Mouse (Mus musculus): Measurements from ENCODE around the gene Olfr619. TPM values are rescaled to one million over a fixed set of nuclear protein-coding genes. Genes with fewer than 3 reads are reported as not detected.

The Olfr619 gene
- not detected in 2 replicates for polyA plus RNA-seq (2016; fragmentation: Nextera tagmentation; extraction: Ambion mirVana)

GRCm38 (mm10) chr7:103600275-103600674, at the start of gene Olfr619:
Gene Olfr619, plus strand, starts transcription at chr7:103600575.
- Histone ChIP-seq H3K36me3 (replicated peaks) (no peaks in the 10 kb centered on the region), H3K4me1 (no peaks in the 10 kb centered on the region), H3K4me3 (no peak within 1 kb of the TSS), H3K27ac (replicated peaks) (no peak within 1 kb of the TSS), H3K9me3 (no peaks in the 10 kb centered on the region), H3K27me3 (replicated peaks; ENCODE audit: low read depth, poor library complexity, severe bottlenecking) (no peaks in the 10 kb centered on the region)
- no peak for DNase-seq (ENCODE audit: low spot score)

GRCm38 (mm10) chr7:103555779-103556178, 44.6 kb upstream of the Olfr619 start, which contains the start of gene Olfr615:
Gene Olfr615, plus strand, starts transcription at chr7:103556079.
- DNase-seq (ENCODE audit: low spot score) = no peak
- H3K27ac ChIP-seq (replicated peaks) = no peak within 1 kb of the TSS
- WGBS = 85% methylated on average over 2 of the region's 2 CpGs
- H3K4me3 ChIP-seq = no peak within 1 kb of the TSS
- no peaks in the 10 kb centered on the region for H3K4me1 ChIP-seq
- H3K36me3 ChIP-seq (replicated peaks) = no peaks in the 10 kb centered on the region
- H3K27me3 ChIP-seq (replicated peaks; ENCODE audit: low read depth, poor library complexity, severe bottlenecking) = no peaks in the 10 kb centered on the region
- H3K9me3 ChIP-seq = no peaks in the 10 kb centered on the region

DNA sequence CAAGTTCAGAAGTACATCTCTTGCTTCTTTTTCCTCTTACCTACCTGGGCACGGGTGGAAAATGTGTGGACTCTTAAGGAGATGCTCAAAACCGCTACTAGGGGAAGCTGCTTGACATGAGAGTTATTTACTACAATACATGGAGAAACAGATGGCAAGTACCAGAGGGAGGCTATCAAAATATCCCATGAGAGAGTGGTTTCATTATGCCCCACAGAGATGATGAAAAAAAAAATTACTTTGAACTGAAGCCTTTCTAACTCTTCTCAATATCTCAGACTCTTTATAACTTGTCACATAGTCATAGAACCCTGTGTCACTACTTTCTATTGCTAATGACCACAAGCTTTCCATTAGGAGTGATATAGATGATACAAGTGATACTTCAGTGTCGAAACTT, 31.3 kb upstream of the Olfr619 start, which contains the start of gene Olfr616:
Olfr616 (minus strand) TSS at position 101 of the 400 bp plus-strand sequence.
- no peak for DNase-seq (ENCODE audit: low spot score)
- WGBS = 83% methylated on average over 3 of the region's 3 CpGs
- H3K4me3 ChIP-seq = no peak within 1 kb of the TSS

DNA sequence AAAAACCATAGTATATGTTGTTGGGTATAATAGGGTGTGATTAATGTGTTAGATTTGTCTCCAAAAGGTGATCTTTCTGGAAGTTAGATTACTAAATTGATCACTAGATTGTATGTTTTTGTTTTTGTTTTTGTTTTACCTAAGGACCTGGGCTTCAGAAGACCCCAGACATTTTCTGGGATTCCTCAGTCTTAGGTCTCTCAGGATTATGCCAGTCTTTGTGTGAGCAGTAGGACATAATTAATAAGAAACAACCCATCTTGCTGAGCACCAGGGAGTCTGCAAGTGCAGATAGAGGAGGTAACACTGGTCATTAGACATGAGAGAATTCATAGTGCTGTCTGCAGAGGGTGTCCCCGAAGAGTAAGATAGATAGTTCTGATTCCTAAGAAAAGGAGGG, 27.6 kb upstream of the Olfr619 start, which contains the start of gene Olfr617:
Olfr617 (plus strand) TSS at position 301 of the 400 bp plus-strand sequence.
- 85% methylated on average over 1 of the region's 1 CpGs for WGBS
- Histone ChIP-seq H3K9me3 (no peaks in the 10 kb centered on the region), H3K27me3 (replicated peaks; ENCODE audit: low read depth, poor library complexity, severe bottlenecking) (no peaks in the 10 kb centered on the region), H3K36me3 (replicated peaks) (no peaks in the 10 kb centered on the region), H3K4me1 (no peaks in the 10 kb centered on the region), H3K27ac (replicated peaks) (no peak within 1 kb of the TSS), H3K4me3 (no peak within 1 kb of the TSS)
- DNase-seq (ENCODE audit: low spot score) = no peak

More for the DNA sequence above, 31.3 kb upstream of the Olfr619 start, which contains the start of gene Olfr616:
- H3K9me3 ChIP-seq = no peaks in the 10 kb centered on the region
- H3K36me3 ChIP-seq (replicated peaks) = no peaks in the 10 kb centered on the region
- no peaks in the 10 kb centered on the region for H3K27me3 ChIP-seq (replicated peaks; ENCODE audit: low read depth, poor library complexity, severe bottlenecking)
- H3K4me1 ChIP-seq = no peaks in the 10 kb centered on the region
- H3K27ac ChIP-seq (replicated peaks) = no peak within 1 kb of the TSS

- WGBS = 68% methylated on average over 2 of the region's 2 CpGs
- no peak within 1 kb of the TSS for H3K4me3 ChIP-seq
These were observed 10.6 kb upstream of the Olfr619 start, which contains the start of gene Olfr618 for GRCm38 (mm10) chr7:103589803-103590202. Gene Olfr618, plus strand, starts transcription at chr7:103590103.

DNA sequence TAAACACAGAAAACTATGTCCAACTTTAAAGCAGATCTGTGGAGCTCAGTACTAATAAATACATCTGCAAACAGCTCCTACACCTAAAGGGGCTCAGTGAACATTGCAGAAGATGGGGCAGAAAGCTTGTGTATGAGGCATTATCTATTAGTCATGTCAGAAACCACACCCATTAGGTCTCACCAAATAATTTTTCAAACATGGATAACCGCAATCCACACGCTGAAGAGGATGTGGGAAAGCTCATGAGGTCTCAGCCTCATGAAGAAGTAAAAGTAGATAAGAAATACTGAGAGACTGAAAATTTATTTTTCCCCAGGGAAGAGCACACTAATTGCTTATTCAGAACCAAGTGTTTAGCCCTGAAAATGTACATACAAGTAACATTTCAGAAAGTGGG, 7.0 kb downstream of the Olfr619 start:
- 85% methylated on average over 2 of the region's 2 CpGs for WGBS
- Histone ChIP-seq H3K4me1 (no peaks in the 10 kb centered on the region), H3K4me3 (no peak overlapping the region), H3K27me3 (replicated peaks; ENCODE audit: low read depth, poor library complexity, severe bottlenecking) (no peaks in the 10 kb centered on the region), H3K9me3 (no peaks in the 10 kb centered on the region), H3K27ac (replicated peaks) (no peak overlapping the region), H3K36me3 (replicated peaks) (no peaks in the 10 kb centered on the region)
- no peak for DNase-seq (ENCODE audit: low spot score)

More at GRCm38 (mm10) chr7:103589803-103590202, 10.6 kb upstream of the Olfr619 start, which contains the start of gene Olfr618:
- Histone ChIP-seq H3K9me3 (no peaks in the 10 kb centered on the region), H3K27me3 (replicated peaks; ENCODE audit: low read depth, poor library complexity, severe bottlenecking) (no peaks in the 10 kb centered on the region), H3K27ac (replicated peaks) (no peak within 1 kb of the TSS), H3K36me3 (replicated peaks) (no peaks in the 10 kb centered on the region), H3K4me1 (no peaks in the 10 kb centered on the region)
- no peak for DNase-seq (ENCODE audit: low spot score)

DNA sequence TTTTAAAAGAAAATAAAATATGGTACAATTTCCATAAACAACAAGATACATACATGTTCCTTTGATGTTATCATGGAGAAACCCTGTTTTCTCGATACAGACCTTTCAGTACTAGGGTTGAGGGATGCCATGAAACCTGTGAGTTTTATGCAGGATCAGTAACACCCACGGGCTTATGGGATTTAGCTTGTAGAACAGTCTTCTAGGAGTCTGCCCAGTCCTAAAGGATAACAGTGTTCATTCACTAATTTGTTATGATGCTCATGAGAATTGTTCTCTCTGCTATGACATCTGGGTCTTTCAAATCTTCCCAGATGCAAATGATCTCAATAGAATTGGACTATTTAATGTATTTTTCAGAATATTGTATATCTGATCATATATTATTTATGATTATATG, 12.1 kb downstream of the Olfr619 start, which contains the start of gene Olfr620:
Olfr620 (minus strand) TSS at position 101 of the 400 bp plus-strand sequence.
- no peak within 1 kb of the TSS for H3K4me3 ChIP-seq
- H3K4me1 ChIP-seq = no peaks in the 10 kb centered on the region
- no peaks in the 10 kb centered on the region for H3K27me3 ChIP-seq (replicated peaks; ENCODE audit: low read depth, poor library complexity, severe bottlenecking)
- WGBS = 69% methylated on average over 2 of the region's 2 CpGs
- no peak within 1 kb of the TSS for H3K27ac ChIP-seq (replicated peaks)
- H3K9me3 ChIP-seq = no peaks in the 10 kb centered on the region
- DNase-seq (ENCODE audit: low spot score) = no peak
- no peaks in the 10 kb centered on the region for H3K36me3 ChIP-seq (replicated peaks)

GRCm38 (mm10) chr7:103636795-103637194, 36.4 kb downstream of the Olfr619 start:
- Histone ChIP-seq H3K27ac (replicated peaks) (no peak overlapping the region), H3K36me3 (replicated peaks) (no peaks in the 10 kb centered on the region), H3K9me3 (no peaks in the 10 kb centered on the region), H3K27me3 (replicated peaks; ENCODE audit: low read depth, poor library complexity, severe bottlenecking) (no peaks in the 10 kb centered on the region), H3K4me3 (no peak overlapping the region), H3K4me1 (no peaks in the 10 kb centered on the region)
- no peak for DNase-seq (ENCODE audit: low spot score)

DNA sequence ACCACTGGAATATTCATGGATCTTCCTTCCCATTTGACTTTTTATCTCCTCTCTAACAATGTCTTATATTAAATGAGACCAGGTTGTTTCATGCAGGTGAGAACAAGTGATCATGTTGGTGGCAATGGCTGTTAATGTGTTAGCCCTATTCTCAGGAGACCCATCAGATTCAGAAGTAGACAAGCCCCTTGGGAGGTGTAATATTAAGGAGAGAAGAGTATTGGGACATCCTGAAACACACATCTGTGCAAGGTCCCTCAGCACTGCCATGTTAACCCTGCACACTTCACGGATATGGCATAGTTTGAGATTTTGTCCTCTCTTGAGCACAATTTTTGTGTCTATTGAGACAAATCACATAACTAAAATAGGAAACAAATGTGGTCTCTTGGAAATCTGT, 42.2 kb downstream of the Olfr619 start, which contains the start of gene Olfr622:
Olfr622 (minus strand) TSS at position 101 of the 400 bp plus-strand sequence.
- H3K4me3 ChIP-seq = no peak within 1 kb of the TSS
- 76% methylated on average over 1 of the region's 1 CpGs for WGBS
- no peak for DNase-seq (ENCODE audit: low spot score)

GRCm38 (mm10) chr7:103644070-103644469, 43.7 kb downstream of the Olfr619 start:
- 88% methylated on average over 4 of the region's 4 CpGs for WGBS
- no peaks in the 10 kb centered on the region for H3K9me3 ChIP-seq
- H3K4me1 ChIP-seq = no peaks in the 10 kb centered on the region
- no peak overlapping the region for H3K4me3 ChIP-seq
- no peak for DNase-seq (ENCODE audit: low spot score)
- H3K27me3 ChIP-seq (replicated peaks; ENCODE audit: low read depth, poor library complexity, severe bottlenecking) = no peaks in the 10 kb centered on the region
- H3K36me3 ChIP-seq (replicated peaks) = no peaks in the 10 kb centered on the region
- no peak overlapping the region for H3K27ac ChIP-seq (replicated peaks)

More for the DNA sequence above, 42.2 kb downstream of the Olfr619 start, which contains the start of gene Olfr622:
- H3K36me3 ChIP-seq (replicated peaks) = no peaks in the 10 kb centered on the region
- no peak within 1 kb of the TSS for H3K27ac ChIP-seq (replicated peaks)
- no peaks in the 10 kb centered on the region for H3K9me3 ChIP-seq
- no peaks in the 10 kb centered on the region for H3K27me3 ChIP-seq (replicated peaks; ENCODE audit: low read depth, poor library complexity, severe bottlenecking)
- no peaks in the 10 kb centered on the region for H3K4me1 ChIP-seq

Small RNAs within 50 kb of the gene (microRNA-seq; reads per million reads assigned to microRNA genes)
- gene Gm26506 = not detected

Other genes starting within 250 kb of the Olfr619 start
- gene Olfr601, start 237.9 kb upstream of the Olfr619 start, polyA plus RNA-seq (2016; fragmentation: Nextera tagmentation; extraction: Ambion mirVana) = not detected in 2 replicates
- not detected in 2 replicates for gene Olfr603, start 214.4 kb upstream of the Olfr619 start, polyA plus RNA-seq (2016; fragmentation: Nextera tagmentation; extraction: Ambion mirVana)
- not detected in 2 replicates for gene Usp17lc, start 185.5 kb upstream of the Olfr619 start, polyA plus RNA-seq (2016; fragmentation: Nextera tagmentation; extraction: Ambion mirVana)
- gene Olfr605, start 155.1 kb upstream of the Olfr619 start, polyA plus RNA-seq (2016; fragmentation: Nextera tagmentation; extraction: Ambion mirVana) = not detected in 2 replicates
- not detected in 2 replicates for gene Olfr606, start 151.5 kb upstream of the Olfr619 start, polyA plus RNA-seq (2016; fragmentation: Nextera tagmentation; extraction: Ambion mirVana)
- gene Olfr607, start 136.4 kb upstream of the Olfr619 start, polyA plus RNA-seq (2016; fragmentation: Nextera tagmentation; extraction: Ambion mirVana) = not detected in 2 replicates
- not detected in 2 replicates for gene Olfr608, start 130.7 kb upstream of the Olfr619 start, polyA plus RNA-seq (2016; fragmentation: Nextera tagmentation; extraction: Ambion mirVana)
- gene Olfr609, start 102.5 kb upstream of the Olfr619 start, polyA plus RNA-seq (2016; fragmentation: Nextera tagmentation; extraction: Ambion mirVana) = not detected in 2 replicates
- gene Olfr610, start 88.5 kb upstream of the Olfr619 start, polyA plus RNA-seq (2016; fragmentation: Nextera tagmentation; extraction: Ambion mirVana) = not detected in 2 replicates
- not detected in 2 replicates for gene Olfr611, start 79.7 kb upstream of the Olfr619 start, polyA plus RNA-seq (2016; fragmentation: Nextera tagmentation; extraction: Ambion mirVana)
- not detected in 2 replicates for gene Olfr612, start 57.9 kb upstream of the Olfr619 start, polyA plus RNA-seq (2016; fragmentation: Nextera tagmentation; extraction: Ambion mirVana)
- gene Olfr613, start 52.5 kb upstream of the Olfr619 start, polyA plus RNA-seq (2016; fragmentation: Nextera tagmentation; extraction: Ambion mirVana) = not detected in 2 replicates
- gene Olfr615, start 44.5 kb upstream of the Olfr619 start, polyA plus RNA-seq (2016; fragmentation: Nextera tagmentation; extraction: Ambion mirVana) = not detected in 2 replicates
- gene Olfr616, start 31.4 kb upstream of the Olfr619 start, polyA plus RNA-seq (2016; fragmentation: Nextera tagmentation; extraction: Ambion mirVana) = not detected in 2 replicates
- gene Olfr617, start 27.5 kb upstream of the Olfr619 start, polyA plus RNA-seq (2016; fragmentation: Nextera tagmentation; extraction: Ambion mirVana) = not detected in 2 replicates
- gene Olfr618, start 10.5 kb upstream of the Olfr619 start, polyA plus RNA-seq (2016; fragmentation: Nextera tagmentation; extraction: Ambion mirVana) = not detected in 2 replicates
- gene Olfr620, start 12.0 kb downstream of the Olfr619 start, polyA plus RNA-seq (2016; fragmentation: Nextera tagmentation; extraction: Ambion mirVana) = not detected in 2 replicates
- gene Olfr622, start 42.1 kb downstream of the Olfr619 start, polyA plus RNA-seq (2016; fragmentation: Nextera tagmentation; extraction: Ambion mirVana) = not detected in 2 replicates
- gene Olfr623, start 63.1 kb downstream of the Olfr619 start, polyA plus RNA-seq (2016; fragmentation: Nextera tagmentation; extraction: Ambion mirVana) = not detected in 2 replicates
- gene Olfr624, start 70.6 kb downstream of the Olfr619 start, polyA plus RNA-seq (2016; fragmentation: Nextera tagmentation; extraction: Ambion mirVana) = 0.04 and 0.05 TPM in 2 replicates
- not detected in 2 replicates for gene Olfr625-ps1, start 82.1 kb downstream of the Olfr619 start, polyA plus RNA-seq (2016; fragmentation: Nextera tagmentation; extraction: Ambion mirVana)
- not detected in 2 replicates for gene Olfr243, start 114.1 kb downstream of the Olfr619 start, polyA plus RNA-seq (2016; fragmentation: Nextera tagmentation; extraction: Ambion mirVana)
- gene Olfr628, start 129.8 kb downstream of the Olfr619 start, polyA plus RNA-seq (2016; fragmentation: Nextera tagmentation; extraction: Ambion mirVana) = not detected in 2 replicates
- not detected in 2 replicates for gene Olfr629, start 144.4 kb downstream of the Olfr619 start, polyA plus RNA-seq (2016; fragmentation: Nextera tagmentation; extraction: Ambion mirVana)
- not detected in 2 replicates for gene Olfr630, start 156.8 kb downstream of the Olfr619 start, polyA plus RNA-seq (2016; fragmentation: Nextera tagmentation; extraction: Ambion mirVana)
- not detected in 2 replicates for gene Olfr69, start 171.0 kb downstream of the Olfr619 start, polyA plus RNA-seq (2016; fragmentation: Nextera tagmentation; extraction: Ambion mirVana)
- not detected in 2 replicates for gene Olfr68, start 179.1 kb downstream of the Olfr619 start, polyA plus RNA-seq (2016; fragmentation: Nextera tagmentation; extraction: Ambion mirVana)
- not detected in 2 replicates for gene Olfr67, start 191.2 kb downstream of the Olfr619 start, polyA plus RNA-seq (2016; fragmentation: Nextera tagmentation; extraction: Ambion mirVana)
- gene Hbb-bt, start 213.4 kb downstream of the Olfr619 start, polyA plus RNA-seq (2016; fragmentation: Nextera tagmentation; extraction: Ambion mirVana) = 142 and 287 TPM in 2 replicates
- 53.2 and 94.1 TPM in 2 replicates for gene Hbb-bs, start 227.5 kb downstream of the Olfr619 start, polyA plus RNA-seq (2016; fragmentation: Nextera tagmentation; extraction: Ambion mirVana)
- 0.29 TPM in 1 of 2 replicates, not detected in the other for gene Hbb-bh2, start 239.9 kb downstream of the Olfr619 start, polyA plus RNA-seq (2016; fragmentation: Nextera tagmentation; extraction: Ambion mirVana)
- gene Hbb-bh1, start 242.6 kb downstream of the Olfr619 start, polyA plus RNA-seq (2016; fragmentation: Nextera tagmentation; extraction: Ambion mirVana) = 2,995 and 3,161 TPM in 2 replicates

Measured in embryonic facial prominence, embryonic 10.5 days (tissue).